Mouse (Mus musculus): Measurements from ENCODE around the gene Ppp2r3a. TPM values are rescaled to one million over a fixed set of nuclear protein-coding genes. Genes with fewer than 3 reads are reported as not detected.

Ppp2r3a gene
- total RNA-seq, 2 experiments from 2014 or later, result 29.0 to 31.3 TPM

- no peak for DNase-seq (ENCODE audit: low spot score in 2 of 2)
Measured at GRCm38 (mm10) chr9:101253136-101253535, 1.5 kb upstream of the Ppp2r3a start.

- DNase-seq (ENCODE audit: low spot score in 2 of 2), result no peak
Measured at GRCm38 (mm10) chr9:101252541-101252940, 946 bp upstream of the Ppp2r3a start.

- peak in 1 of 2 experiments; percentile 24 for DNase-seq (ENCODE audit: low spot score in 2 of 2)
Measured at GRCm38 (mm10) chr9:101250981-101251643, 483 bp downstream of the Ppp2r3a start.

- peak in 1 of 2 experiments; percentile 51 for DNase-seq (ENCODE audit: low spot score in 2 of 2)
Measured at GRCm38 (mm10) chr9:101250486-101250885, 1.1 kb downstream of the Ppp2r3a start.

- DNase-seq (ENCODE audit: low spot score in 2 of 2), result no peak
Measured at GRCm38 (mm10) chr9:101249626-101250025, 2.0 kb downstream of the Ppp2r3a start.

- peak; percentile 39 to 64 for DNase-seq (ENCODE audit: low spot score in 2 of 2)
Measured at GRCm38 (mm10) chr9:101247541-101247940, 4.1 kb downstream of the Ppp2r3a start.

GRCm38 (mm10) chr9:101245493-101245892 lies 6.1 kb downstream of the Ppp2r3a start:
- no peak for DNase-seq (ENCODE audit: low spot score in 2 of 2)

- DNase-seq (ENCODE audit: low spot score in 2 of 2), result no peak
Measured at GRCm38 (mm10) chr9:101243711-101244110, 7.9 kb downstream of the Ppp2r3a start.

- DNase-seq (ENCODE audit: low spot score in 2 of 2), result no peak
Measured at GRCm38 (mm10) chr9:101240161-101240560, 11.4 kb downstream of the Ppp2r3a start.

GRCm38 (mm10) chr9:101235786-101236185 lies 15.8 kb downstream of the Ppp2r3a start:
- DNase-seq (ENCODE audit: low spot score in 2 of 2), result no peak

GRCm38 (mm10) chr9:101232034-101232433 lies 19.6 kb downstream of the Ppp2r3a start:
- no peak for DNase-seq (ENCODE audit: low spot score in 2 of 2)

- no peak for DNase-seq (ENCODE audit: low spot score in 2 of 2)
Measured at GRCm38 (mm10) chr9:101230028-101230427, 21.6 kb downstream of the Ppp2r3a start.

- no peak for DNase-seq (ENCODE audit: low spot score in 2 of 2)
Measured at GRCm38 (mm10) chr9:101228892-101229291, 22.7 kb downstream of the Ppp2r3a start.

- DNase-seq (ENCODE audit: low spot score in 2 of 2), result no peak
Measured at GRCm38 (mm10) chr9:101207984-101208383, 43.6 kb downstream of the Ppp2r3a start.

GRCm38 (mm10) chr9:101206516-101206915 lies 45.1 kb downstream of the Ppp2r3a start:
- no peak for DNase-seq (ENCODE audit: low spot score in 2 of 2)

- no peak for DNase-seq (ENCODE audit: low spot score in 2 of 2)
Measured at GRCm38 (mm10) chr9:101205216-101205615, 46.4 kb downstream of the Ppp2r3a start.

- no peak for DNase-seq (ENCODE audit: low spot score in 2 of 2)
Measured at GRCm38 (mm10) chr9:101204059-101204458, 47.5 kb downstream of the Ppp2r3a start.

- no peak for DNase-seq (ENCODE audit: low spot score in 2 of 2)
Measured at GRCm38 (mm10) chr9:101200627-101201026, 51.0 kb downstream of the Ppp2r3a start.

- DNase-seq (ENCODE audit: low spot score in 2 of 2), result no peak
Measured at GRCm38 (mm10) chr9:101198804-101199203, 52.8 kb downstream of the Ppp2r3a start.

- DNase-seq (ENCODE audit: low spot score in 2 of 2), result no peak
Measured at GRCm38 (mm10) chr9:101198261-101198660, 53.3 kb downstream of the Ppp2r3a start.

GRCm38 (mm10) chr9:101181962-101182701 lies 69.5 kb downstream of the Ppp2r3a start:
- DNase-seq (ENCODE audit: low spot score in 2 of 2), result peak; percentile 69 to 97

GRCm38 (mm10) chr9:101181291-101181690 lies 70.3 kb downstream of the Ppp2r3a start:
- DNase-seq (ENCODE audit: low spot score in 2 of 2), result no peak

- peak; percentile 47 to 76 for DNase-seq (ENCODE audit: low spot score in 2 of 2)
Measured at GRCm38 (mm10) chr9:101180234-101180633, 71.4 kb downstream of the Ppp2r3a start.

Measured in layer of hippocampus, adult 18-20 months (tissue).